Mouse (Mus musculus) embryo, embryonic 11 days (tissue): ENCODE measurements around the gene Gm20671.
"Not testable (repeated sequence)": the region's sequence is repeated elsewhere in the genome, so short reads cannot be mapped to it uniquely, and the experiment has no call there.

Source experiments
- DNase-seq: peaks from one replicate; pipeline ENCODE4 v3.0.0-alpha.2; 2015

The Gm20671 gene

DNA sequence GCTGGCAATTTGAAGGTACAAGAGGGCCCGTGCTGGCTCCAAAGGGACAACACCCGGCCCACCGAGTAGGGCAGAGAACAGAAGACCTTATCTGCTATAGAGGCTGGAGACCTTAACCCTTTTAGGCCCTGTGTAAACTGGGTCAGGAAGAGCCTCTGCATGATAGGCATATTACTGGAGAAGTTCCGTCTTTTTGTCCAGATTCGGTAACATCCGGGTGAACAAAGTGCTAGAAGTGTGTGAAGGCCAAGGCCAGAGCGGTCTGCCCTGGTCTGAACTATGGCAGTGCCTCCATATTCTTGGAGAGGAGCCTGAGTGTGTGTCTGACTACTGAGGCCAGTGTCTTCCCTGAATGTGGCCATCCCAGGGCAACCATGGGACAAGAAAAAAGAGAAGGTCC is at the start of gene Gm20671:
Gene Gm20671, minus strand, starts transcription at position 101 of the 400 bp plus-strand sequence.
- no peak for DNase-seq

DNA sequence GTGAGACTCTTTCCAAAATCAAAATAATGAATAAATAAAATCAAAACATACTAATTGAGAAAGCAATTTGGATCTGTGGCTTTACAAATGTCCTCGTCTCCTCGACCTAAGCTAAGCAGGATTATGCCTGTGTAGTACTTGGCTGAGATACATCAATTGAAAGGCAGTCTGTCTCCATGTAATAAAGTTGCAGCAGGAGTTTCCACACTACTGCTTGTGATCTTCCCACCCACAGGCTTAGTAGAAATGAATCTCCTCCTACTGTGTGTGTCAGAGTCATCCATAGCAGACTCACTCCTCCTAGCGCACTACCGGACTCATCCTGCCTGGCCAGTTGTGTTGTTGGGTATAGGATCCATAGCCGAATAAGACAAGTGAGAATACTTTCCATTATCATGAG is 45.4 kb upstream of the Gm20671 start:
- no peak for DNase-seq

DNA sequence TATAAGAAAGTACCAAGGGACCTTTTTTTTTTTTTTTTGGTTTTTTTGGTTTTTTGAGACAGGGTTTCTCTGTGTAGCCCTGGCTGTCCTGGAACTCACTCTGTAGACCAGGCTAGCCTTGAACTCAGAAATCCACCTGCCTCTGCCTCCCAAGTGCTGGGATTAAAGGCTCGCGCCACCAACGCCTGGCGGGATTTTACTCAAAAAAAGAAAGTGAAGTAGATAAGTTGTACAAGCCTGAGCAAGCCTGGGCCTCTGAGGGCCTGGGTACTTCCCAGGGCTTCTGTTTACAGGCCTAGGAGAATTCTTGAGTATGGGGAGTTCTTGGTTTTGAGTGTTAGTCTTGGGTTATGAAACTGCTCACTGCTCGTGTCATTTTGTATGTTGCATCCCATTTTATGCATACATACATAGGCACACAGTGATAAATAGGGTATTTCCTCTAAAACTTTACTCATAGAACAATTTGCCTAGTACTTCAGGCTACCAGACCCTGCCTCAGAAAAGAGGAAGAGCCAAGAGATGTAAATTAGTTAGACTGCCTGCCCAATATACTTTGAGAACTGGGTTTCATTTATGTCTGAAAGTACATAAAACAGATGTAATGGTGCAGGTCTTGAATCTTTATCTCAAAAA is 42.6 kb upstream of the Gm20671 start:
- no peak for DNase-seq

DNA sequence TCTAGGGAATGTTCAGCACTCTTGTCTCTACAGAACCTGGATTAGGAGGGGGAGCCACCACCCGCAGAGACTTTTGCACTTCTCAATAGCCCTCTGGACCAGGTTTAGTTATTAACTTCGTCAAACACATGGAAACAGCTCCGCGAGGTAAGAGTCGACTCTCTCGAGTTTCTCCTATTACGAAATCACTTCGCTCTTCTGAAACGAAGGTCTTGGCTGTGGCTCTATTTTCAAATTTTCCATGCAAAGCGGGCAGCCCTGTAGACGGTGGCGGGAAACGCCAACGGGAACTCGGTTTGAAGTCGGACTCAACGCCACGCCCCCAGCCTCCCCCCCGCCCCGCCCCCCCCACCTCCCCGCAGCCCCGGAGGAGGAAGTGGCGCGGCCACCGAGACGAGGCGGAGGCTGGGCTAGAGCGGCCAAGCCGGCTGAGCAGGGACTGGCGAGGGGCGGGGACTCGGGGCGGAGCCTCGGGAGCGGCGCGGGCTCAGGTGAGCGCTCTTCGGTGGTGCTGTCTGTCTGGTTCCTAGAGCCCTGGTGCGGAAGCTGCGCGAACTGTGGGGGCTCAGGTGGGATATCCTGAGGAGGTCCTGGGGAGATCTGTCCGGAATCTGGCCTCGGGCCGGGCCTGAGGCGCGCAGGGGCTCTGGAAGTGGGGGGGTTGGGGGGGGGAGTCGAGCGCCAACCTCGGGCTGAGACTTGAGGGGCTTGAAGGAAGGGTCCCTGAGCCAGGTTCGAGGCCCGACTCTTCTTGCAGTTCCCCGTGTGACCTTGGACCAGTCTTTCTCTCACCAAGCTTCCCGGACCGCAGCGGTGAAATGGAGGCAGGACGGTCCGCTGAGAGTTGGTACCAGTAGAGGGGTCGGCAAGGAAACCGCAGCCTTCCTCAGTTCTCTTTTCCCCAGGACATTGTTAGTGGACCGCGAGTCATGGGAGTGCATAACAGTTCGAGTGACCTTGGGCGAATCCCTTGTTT is 36.6 kb upstream of the Gm20671 start, which contains the start of gene Depdc5:
Gene Depdc5, plus strand, starts transcription at position 449 of the 976 bp plus-strand sequence.
- DNase-seq = peak; percentile 93

DNA sequence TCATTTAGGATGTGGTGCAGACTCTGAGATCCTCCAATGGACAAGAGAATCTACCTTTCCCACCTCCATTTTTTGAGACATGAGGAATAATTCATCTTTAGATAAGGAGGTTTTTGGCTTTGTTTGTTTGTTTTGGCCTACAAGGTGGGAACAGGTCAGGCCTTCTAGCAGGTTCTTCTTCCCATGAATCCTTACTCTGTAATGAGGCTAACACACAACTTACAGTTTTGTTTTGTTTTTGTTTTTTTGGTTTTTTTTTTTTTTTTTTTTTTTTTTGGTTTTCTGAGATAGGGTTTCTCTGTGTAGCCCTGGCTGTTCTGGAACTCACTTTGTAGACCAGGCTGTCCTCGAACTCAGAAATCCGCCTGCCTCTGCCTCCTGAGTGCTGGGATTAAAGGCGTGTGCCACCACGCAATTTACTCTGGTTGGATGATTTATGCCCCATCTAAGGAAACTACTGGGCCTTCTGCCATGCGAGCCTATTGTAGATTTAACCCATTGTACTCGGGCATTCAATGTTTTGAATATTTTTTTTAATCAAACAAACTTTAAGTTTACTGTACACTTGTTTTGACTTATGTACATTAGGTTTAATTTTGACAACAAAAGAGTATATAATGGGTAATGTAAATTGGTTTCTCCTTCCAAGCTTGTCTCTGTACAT is 35.7 kb upstream of the Gm20671 start:
- no peak for DNase-seq

DNA sequence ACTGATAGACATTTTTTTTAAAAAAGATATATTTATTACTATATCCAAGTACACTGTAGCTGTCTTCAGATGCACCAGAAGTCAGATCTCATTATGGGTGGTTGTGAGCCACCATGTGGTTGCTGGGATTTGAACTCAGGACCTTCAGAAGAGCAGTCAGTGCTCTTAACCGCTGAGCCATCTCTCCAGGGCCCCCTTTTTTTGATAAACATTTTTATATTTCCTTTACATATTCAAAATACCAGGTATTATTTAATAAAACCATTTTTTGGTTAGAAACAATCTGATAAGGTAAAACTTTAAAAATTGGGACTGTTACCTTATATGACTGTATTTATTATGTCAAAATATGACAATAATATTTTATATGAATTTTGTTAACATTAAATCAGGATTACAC is 34.2 kb upstream of the Gm20671 start:
- no peak for DNase-seq

DNA sequence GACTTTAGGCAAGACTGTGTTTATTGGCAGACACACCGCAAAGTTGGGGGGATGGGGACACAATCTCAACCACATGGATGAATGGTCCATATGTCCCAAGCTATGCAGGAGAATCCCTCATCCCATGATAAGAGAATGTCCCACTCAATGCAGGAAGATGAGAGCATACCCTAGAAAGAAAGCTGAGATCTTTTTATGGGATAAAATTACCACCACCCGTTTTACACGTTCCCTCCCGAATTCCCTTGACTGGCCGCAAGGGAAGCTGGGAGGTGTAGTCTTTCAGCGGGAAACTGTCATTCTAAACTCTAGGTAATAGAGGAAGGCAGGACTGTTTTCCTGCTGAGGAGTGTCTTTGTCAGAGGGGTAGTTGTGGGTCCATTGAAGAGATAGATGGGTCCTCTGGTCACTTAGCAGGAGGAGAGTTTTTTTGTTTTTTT is 30.9 kb upstream of the Gm20671 start:
- DNase-seq = peak; percentile 80

DNA sequence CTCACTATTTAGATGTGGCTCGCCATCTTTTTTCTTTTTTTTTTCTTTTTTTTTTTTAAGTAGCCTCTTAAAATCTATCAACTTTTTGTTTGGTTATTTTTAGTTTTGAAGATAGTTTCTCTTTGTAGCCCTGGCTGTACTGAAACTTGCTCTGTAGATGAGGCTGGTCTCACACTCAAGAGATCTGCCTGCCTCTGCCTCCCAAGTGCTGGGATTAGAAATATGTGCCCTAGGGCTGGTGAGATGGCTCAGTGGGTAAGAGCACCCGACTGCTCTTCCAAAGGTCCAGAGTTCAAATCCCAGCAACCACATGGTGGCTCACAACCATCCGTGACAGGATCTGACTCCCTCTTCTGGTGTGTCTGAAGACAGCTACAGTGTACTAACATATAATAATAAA is 28.4 kb upstream of the Gm20671 start:
- DNase-seq = not testable (repeated sequence)

DNA sequence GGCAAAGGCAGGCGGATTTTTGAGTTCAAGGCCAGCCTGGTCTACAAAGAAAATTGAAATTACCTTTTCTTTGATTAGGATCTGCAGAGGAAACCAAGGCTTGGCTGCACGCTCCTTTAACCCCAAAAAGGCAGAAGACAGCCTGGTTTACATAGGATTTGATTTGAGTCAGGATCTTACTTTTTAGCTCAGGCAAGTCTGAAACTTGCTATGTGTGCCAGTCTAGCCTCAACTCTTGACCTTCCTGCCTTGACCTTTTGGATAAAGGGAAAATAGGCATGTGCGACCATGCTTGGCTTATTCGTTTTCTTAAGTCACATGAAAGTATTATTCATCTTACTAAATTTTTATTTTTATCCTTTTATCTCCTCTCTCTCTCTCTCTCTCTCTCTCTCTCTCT is 27.9 kb upstream of the Gm20671 start:
- no peak for DNase-seq

DNA sequence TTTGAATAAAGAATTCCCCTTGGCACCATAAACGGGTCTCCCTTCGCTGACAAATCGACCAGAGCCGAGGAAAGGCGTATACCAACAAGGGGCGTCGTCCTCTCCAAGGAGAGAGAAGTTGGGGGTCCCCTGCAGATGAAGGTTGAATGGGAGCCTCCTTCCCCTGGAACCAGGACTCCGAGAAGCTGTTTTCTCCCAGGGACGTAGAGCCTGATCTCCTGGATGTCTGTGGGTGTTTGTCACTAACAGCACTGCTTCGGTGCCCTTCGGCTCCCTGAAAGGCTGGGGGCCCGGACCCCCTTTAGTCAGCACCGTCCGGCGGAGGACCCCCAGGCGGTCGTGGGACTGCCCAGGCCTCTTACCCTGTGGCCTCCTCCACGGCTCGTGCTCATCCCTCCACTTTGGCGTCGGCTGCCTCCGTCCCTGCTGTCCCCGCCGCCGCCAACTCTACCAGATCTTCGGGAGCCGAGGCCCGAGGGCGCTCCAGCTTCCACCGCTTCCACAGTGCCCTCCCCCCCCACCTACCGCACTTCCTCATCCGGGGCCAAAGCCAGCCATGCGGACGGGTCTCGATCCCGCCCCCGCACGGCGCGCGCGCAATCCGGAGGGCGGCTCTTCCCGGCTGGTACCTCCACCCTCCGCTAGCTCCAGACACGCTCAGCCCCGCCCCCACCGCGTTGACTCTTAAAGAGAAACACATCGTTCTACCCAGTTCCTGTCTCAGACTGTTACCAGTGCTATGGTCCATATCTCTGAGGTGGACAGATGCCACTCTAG is 27.0 kb upstream of the Gm20671 start, which contains the start of gene Prr14l:
Gene Prr14l, minus strand, starts transcription at position 526 of the 777 bp plus-strand sequence.
- peak; percentile 98 for DNase-seq

DNA sequence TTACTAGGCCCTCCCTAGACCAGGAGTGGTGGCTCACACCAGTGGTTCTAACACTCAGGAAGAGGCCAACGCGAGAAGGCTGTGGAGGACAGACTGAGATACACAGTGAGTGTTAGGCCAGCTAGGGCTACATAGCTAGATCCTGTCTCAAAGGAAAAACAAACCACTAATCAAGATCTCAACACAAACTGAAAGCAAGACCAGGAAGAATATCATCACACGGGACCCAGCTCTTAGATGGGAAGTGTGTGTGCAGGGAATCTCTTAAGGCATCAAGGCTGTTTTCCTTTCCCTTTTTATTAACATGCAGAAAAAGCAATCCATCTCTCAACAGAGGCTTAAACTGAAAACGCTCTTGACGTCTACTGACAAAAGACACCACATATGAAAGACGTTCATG is 25.1 kb upstream of the Gm20671 start:
- DNase-seq = no peak

DNA sequence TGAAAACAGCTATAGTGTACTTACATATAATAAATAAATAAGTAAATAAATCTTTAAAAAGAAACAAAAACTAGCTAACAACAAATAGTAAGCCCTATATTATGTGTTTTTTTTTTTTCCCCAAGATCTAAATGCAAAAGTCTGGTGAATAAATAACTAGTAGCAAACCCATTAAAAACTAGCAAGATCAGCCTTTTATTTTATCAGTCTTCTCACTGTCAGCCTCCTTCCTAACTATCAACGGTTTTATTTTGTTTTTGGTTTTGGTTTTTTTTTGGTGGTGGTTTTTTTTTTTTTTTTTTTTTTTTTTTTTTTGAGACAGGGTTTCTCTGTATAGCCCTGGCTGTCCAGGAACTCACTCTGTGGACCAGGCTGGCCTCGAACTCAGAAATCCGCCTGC is 22.7 kb upstream of the Gm20671 start:
- DNase-seq = not testable (repeated sequence)

DNA sequence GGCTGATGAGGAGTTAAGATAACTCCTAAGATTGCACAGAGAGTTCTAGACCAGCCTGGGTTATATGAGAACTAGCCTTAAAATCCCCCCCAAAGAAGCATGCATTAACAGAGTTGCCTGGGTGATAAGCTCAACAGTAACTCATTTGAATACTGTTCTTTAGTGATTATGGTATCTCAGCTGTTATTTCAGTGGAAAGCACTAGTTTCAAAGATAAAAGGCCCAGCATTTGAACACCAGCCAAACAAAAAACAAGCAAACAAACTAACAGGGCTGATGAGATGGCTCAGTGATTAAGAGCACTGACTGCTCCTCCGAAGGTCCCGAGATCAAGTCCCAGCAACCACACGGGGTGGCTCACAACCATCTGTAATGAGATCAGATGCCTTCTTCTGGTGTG is 22.3 kb upstream of the Gm20671 start:
- no peak for DNase-seq

DNA sequence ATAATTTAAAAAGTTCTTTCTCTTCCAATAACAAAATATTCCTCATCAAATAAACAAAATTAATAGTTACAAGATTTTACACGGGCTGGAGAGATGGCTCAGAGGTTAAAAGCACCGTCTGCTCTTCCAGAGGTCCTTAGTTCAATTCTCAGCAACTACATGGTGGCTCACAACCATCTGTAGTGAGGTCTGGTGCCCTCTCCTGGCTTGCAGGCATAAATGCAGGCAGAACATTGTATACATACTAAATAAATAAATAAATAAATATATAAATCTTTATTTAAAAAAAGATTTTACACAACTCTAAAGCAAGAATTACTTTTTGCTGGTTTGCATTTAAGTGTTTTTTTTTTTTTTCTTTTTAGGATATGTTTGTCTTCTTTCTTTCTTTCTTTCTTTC is 13.1 kb upstream of the Gm20671 start:
- no peak for DNase-seq

DNA sequence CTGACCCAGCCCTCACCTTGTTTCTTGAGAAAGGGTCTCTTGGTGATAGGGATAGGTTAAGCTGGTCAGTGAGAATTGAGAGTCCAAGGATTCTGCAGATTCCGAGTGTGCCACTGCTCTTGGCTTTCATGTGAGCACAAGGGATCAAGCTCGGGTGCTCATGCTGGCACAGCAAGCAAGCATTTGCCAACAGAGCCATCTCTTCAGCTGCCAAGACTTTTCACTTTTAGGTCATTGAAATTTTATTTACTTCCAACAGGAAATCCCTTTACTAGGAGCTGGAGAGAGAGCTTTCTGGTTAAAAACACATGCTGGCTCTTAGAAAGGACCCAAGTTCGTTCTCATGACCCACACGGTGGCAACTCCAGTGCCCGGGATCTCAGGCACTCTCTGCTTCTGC is 10.1 kb upstream of the Gm20671 start:
- no peak for DNase-seq

DNA sequence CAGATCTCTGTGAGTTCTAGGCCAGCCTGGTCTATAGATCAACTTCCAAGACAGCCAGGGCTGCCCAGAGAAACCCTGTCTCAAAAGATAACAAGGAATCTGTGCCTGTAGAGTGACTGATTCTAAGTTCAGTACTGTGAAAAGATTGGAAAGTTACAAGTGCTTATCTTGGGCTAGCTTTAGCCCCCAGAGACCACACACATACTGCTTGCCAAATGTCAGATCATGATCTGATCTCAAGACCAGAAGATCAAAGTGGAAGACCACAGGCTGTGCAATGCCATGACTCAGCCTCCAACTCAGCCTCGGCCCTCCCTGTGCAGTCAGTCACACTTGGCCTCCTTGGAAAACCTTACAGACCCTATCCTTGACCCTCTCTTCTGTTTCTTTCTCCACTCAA is 7.6 kb upstream of the Gm20671 start:
- no peak for DNase-seq

DNA sequence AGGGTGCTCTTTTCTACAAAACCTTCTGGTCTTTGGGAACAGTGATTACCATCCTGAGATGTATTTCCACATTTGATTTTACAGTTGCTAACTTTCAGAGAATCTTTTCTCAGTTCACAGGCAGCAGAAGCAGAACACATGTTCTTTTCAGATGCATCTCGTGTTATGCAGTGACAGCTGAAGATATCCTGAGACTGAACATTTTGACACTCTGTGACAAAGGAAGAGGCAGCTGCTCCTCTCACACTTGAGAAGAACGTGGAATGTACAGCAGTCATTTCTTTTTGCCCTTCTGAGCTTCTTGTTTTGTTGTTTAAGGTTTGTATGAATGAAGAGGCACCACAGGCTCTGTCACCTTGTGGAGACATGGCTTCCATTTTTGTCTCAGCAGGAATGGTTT is 3.1 kb upstream of the Gm20671 start:
- DNase-seq = no peak

DNA sequence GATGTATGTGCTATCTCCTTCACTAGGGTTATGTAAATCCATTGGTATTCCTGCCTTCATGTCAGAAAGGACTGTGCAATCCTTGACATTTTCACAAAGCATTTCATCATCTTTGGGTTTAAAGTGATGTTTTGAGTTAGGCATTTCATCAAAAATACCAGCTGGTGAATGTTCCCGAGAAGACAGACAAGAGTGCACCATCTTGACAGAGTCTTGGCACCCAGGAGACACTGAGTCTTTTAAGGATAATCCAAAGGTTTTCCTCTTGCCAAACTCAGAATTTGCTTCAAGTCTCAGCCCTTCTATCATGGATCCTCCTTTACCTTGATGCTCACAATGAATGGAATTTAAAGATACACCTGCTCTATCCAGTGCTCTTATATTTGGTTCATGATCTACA is 1.9 kb upstream of the Gm20671 start:
- not testable (repeated sequence) for DNase-seq

DNA sequence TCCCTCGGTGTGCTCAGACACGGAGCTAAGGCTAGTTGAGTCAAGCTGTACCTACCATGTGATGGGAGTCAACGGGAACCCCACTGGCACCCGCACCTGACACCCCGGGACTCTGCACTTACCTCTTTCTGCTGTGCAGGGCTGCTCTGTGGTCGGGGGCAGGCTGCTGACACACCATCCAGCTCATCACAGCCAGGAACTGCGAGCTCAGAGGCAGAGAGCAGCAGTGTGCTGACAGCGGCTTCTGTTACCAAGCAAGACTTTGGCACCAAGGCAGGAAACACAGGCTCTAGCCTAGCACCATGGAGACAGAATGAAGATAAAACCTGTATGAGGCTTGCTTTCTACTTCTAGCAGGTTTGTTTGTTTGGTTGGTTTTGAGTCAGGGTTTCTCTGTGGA is 6.4 kb downstream of the Gm20671 start:
- DNase-seq = no peak

DNA sequence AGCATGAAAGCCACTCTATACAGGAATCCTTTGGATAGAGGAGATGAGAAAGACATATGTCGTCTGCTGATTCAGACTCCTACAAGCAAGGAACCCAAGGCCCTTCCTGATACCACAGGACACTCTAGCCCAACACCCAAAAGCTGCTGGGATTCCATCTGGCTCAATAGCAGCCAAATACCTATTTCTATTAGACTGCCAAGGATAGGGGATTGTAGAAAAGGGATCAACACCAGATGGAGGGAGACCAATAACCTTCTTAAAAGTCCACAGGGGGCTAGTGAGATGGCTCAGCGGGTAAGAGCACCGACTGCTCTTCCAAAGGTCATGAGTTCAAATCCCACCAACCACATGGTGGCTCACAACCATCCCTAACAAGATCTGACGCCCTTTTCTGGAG is 11.5 kb downstream of the Gm20671 start:
- no peak for DNase-seq

DNA sequence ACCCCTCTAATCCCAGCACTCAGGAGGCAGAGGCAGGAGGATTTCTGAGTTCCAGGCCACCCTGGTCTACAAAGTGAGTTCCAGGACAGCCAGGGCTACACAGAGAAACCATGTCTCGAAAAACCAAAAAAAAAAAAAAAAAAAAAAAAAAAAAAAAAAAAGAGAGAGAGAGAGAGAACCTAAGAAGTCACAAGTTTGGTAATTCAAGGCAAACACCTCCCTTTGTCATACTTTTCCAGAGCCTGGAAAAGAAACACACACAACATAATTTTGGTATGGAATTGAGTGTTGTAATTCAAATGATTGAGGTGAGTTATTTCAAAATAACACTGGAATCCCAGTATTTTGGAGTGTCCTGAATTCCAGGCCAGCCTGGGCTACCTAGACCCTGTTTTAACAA is 40.5 kb downstream of the Gm20671 start:
- DNase-seq = not testable (repeated sequence)

DNA sequence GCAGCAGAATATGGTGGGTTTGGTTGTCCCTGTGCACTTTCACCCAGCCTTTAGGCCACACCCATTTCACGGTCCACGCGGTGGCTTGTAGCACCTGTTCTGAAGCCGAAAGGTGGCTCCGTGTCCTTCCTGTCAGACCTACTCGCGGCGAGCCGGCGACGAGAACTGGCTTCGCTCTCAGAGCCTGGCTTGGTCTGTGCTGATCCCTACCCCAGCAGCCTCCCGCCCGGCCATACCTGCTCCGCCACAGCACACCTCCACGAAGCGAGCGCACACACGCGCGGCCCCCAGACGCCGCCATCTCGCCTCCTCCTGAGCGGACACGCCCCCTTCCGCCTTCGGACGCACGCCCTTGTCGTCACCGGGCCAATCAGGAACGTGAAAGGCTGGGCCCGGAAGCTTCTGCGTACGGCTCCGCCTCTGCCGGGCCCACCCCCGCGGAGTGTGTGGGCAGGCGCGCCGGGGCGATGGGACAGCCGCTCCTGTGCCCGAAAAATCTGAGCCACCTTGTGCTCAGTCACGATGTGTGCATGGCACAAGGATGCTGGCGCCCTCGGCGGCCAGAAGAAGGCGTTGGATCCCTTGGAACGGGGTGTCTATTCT is 41.5 kb downstream of the Gm20671 start, which contains the start of gene Pisd:
Gene Pisd, minus strand, starts transcription at position 334 of the 603 bp plus-strand sequence.
- DNase-seq = peak; percentile 98
